Mouse (Mus musculus): Measurements from ENCODE around the gene Lgr6.

GRCm38 (mm10) chr1:135089626-135090025 is 15.4 kb downstream of the Lgr6 start:
- TF ChIP-seq CTCF (IDR thresholded peaks at IDR 0.05; ENCODE audit: low read depth): no peak
- TF ChIP-seq EP300 (optimal IDR thresholded peaks at IDR 0.05): no peak
